Mouse (Mus musculus) midbrain, embryonic 16.5 days (tissue): Measurements from ENCODE around the gene Unc45b. TPM values are rescaled to one million over a fixed set of nuclear protein-coding genes. Genes with fewer than 3 reads are reported as not detected.

Experiments
- ATAC-seq: fragments of 200-750 bp; cut with Nextera tagmentation; 2 replicates; pipeline ENCODE4 v1.8.0; 2017; ENCODE audit warnings: moderate TSS enrichment
- H3K27ac ChIP-seq: fragments of 300-500 bp; sonication (generic); 2 replicates; pipeline ENCODE4 v1.5.1; 2014; ENCODE audit warnings: mild to moderate bottlenecking, low read length, mixed read lengths
- H3K27me3 ChIP-seq: fragments of 300-500 bp; sonication (generic); 2 replicates; pipeline ENCODE4 v1.6.1; 2014; ENCODE audit warnings: low read depth, low read length, mixed read lengths; ENCODE audit not compliant: control insufficient read depth, insufficient read depth
- H3K36me3 ChIP-seq: fragments of 300-500 bp; sonication (generic); 2 replicates; pipeline ENCODE4 v1.6.1; 2014; ENCODE audit warnings: mild to moderate bottlenecking, low read length, moderate library complexity, mixed read lengths; ENCODE audit not compliant: control insufficient read depth, insufficient read depth
- H3K4me1 ChIP-seq: fragments of 300-500 bp; sonication (generic); 2 replicates; pipeline ENCODE4 v1.6.1; 2014; ENCODE audit warnings: mild to moderate bottlenecking, low read length, mixed read lengths; ENCODE audit not compliant: control insufficient read depth, insufficient read depth
- H3K4me2 ChIP-seq: fragments of 300-500 bp; sonication (generic); 2 replicates; pipeline ENCODE4 v1.6.1; 2014; ENCODE audit warnings: mild to moderate bottlenecking, low read length, mixed read lengths
- H3K4me3 ChIP-seq: fragments of 300-500 bp; sonication (generic); 2 replicates; pipeline ENCODE4 v1.5.1; 2014; ENCODE audit warnings: low read depth, mild to moderate bottlenecking, low read length, moderate library complexity, mixed read lengths
- H3K9ac ChIP-seq: fragments of 300-500 bp; sonication (generic); 2 replicates; pipeline ENCODE4 v1.6.1; 2014; ENCODE audit warnings: low read depth, low read length, mixed read lengths
- H3K9me3 ChIP-seq: fragments of 300-500 bp; sonication (generic); replicated peaks from 2 replicates; pipeline ENCODE4 v1.6.1; 2014; ENCODE audit warnings: mild to moderate bottlenecking, low read length, mixed read lengths; ENCODE audit not compliant: control insufficient read depth, poor library complexity, severe bottlenecking
- WGBS: fragments of 180-500 bp; shearing (Covaris S2); extraction: QIAGEN DNeasy Blood & Tissue Kit; methylation state at CpG from one replicate; pipeline ENCODE4 v1.1.7; 2014; 5-methylcytosine and 5-hydroxymethylcytosine counted together
- polyA plus RNA-seq: library from polyadenylated mRNA; unstranded; fragments of >200 nt; fragmentation: Nextera tagmentation; extraction: Ambion mirVana; gene quantifications from 2 replicates; pipeline ENCODE4 v1.2.1, GENCODE M21; 2015

Gene Unc45b
- polyA plus RNA-seq, 1 experiment from 2014 or later = 1.5 TPM

- peak overlapping the region; percentile 94; the same call in 1 of the 2 replicates for H3K4me2 ChIP-seq
- no peaks in the 10 kb centered on the region for H3K9me3 ChIP-seq
- H3K36me3 ChIP-seq = no peaks in the 10 kb centered on the region
- H3K9ac ChIP-seq = peak overlapping the region; percentile 33; the same call in 1 of the 2 replicates
- no peak overlapping the region for H3K27ac ChIP-seq
- ATAC-seq = no peak
- H3K27me3 ChIP-seq = peaks cover 8% of the 10 kb centered on the region; the same call in 1 of the 2 replicates
- peaks cover 16% of the 10 kb centered on the region for H3K4me1 ChIP-seq
- WGBS = 64% methylated on average over 10 of the region's 10 CpGs
- no peak overlapping the region for H3K4me3 ChIP-seq
Measured at GRCm38 (mm10) chr11:82888491-82888946, 21.8 kb upstream of the Unc45b start.

- Histone ChIP-seq H3K27me3 (peaks cover 8% of the 10 kb centered on the region; the same call in 1 of the 2 replicates), H3K4me3 (peak overlapping the region; percentile 57), H3K4me1 (peaks cover 14% of the 10 kb centered on the region), H3K4me2 (peak overlapping the region; percentile 94), H3K27ac (peak overlapping the region; percentile 60), H3K9me3 (no peaks in the 10 kb centered on the region), H3K36me3 (no peaks in the 10 kb centered on the region), H3K9ac (peak overlapping the region; percentile 76)
- WGBS = 3% methylated on average over 31 of the region's 31 CpGs
- peak; percentile 61 for ATAC-seq
Measured at GRCm38 (mm10) chr11:82889524-82890341, 20.6 kb upstream of the Unc45b start.

- Histone ChIP-seq H3K27me3 (peaks cover 8% of the 10 kb centered on the region; the same call in 1 of the 2 replicates), H3K36me3 (no peaks in the 10 kb centered on the region), H3K27ac (peak within 1 kb of the TSS; percentile 60), H3K4me3 (peak within 1 kb of the TSS; percentile 57), H3K9me3 (no peaks in the 10 kb centered on the region), H3K9ac (peak within 1 kb of the TSS; percentile 76), H3K4me2 (peak within 1 kb of the TSS; percentile 94), H3K4me1 (peaks cover 14% of the 10 kb centered on the region)
- WGBS = 0% methylated on average over 24 of the region's 26 CpGs
- peak; percentile 92 for ATAC-seq
Measured at GRCm38 (mm10) chr11:82890342-82890762, 20.0 kb upstream of the Unc45b start, which contains the start of gene Rad51d. Rad51d (minus strand) TSS chr11:82890614.

GRCm38 (mm10) chr11:82891936-82892335 lies 18.4 kb upstream of the Unc45b start, which contains the start of gene Fndc8:
Fndc8 (plus strand) TSS chr11:82892124.
- WGBS = 62% methylated on average over 7 of the region's 7 CpGs
- H3K4me3 ChIP-seq = no peak within 1 kb of the TSS
- peaks cover 14% of the 10 kb centered on the region for H3K4me1 ChIP-seq
- H3K27me3 ChIP-seq = peaks cover 8% of the 10 kb centered on the region; the same call in 1 of the 2 replicates
- no peaks in the 10 kb centered on the region for H3K36me3 ChIP-seq
- no peak within 1 kb of the TSS for H3K4me2 ChIP-seq
- H3K9me3 ChIP-seq = no peaks in the 10 kb centered on the region
- no peak within 1 kb of the TSS for H3K9ac ChIP-seq
- ATAC-seq = no peak
- H3K27ac ChIP-seq = no peak within 1 kb of the TSS

- Histone ChIP-seq H3K27ac (no peak overlapping the region), H3K27me3 (no peaks in the 10 kb centered on the region), H3K4me1 (no peaks in the 10 kb centered on the region), H3K9me3 (no peaks in the 10 kb centered on the region), H3K36me3 (peaks cover 17% of the 10 kb centered on the region), H3K4me3 (no peak overlapping the region), H3K9ac (no peak overlapping the region), H3K4me2 (no peak overlapping the region)
- no peak for ATAC-seq
- WGBS = 85% methylated on average over 10 of the region's 10 CpGs
Measured at GRCm38 (mm10) chr11:82897478-82897877, 12.9 kb upstream of the Unc45b start.

GRCm38 (mm10) chr11:82899720-82900119 lies 10.6 kb upstream of the Unc45b start:
- H3K36me3 ChIP-seq = peaks cover 33% of the 10 kb centered on the region
- WGBS = 89% methylated on average over 5 of the region's 5 CpGs

GRCm38 (mm10) chr11:82901606-82902310 lies 8.6 kb upstream of the Unc45b start:
- no peaks in the 10 kb centered on the region for H3K4me1 ChIP-seq
- ATAC-seq = no peak
- WGBS = 95% methylated on average over 20 of the region's 20 CpGs
- no peak overlapping the region for H3K4me2 ChIP-seq
- H3K27me3 ChIP-seq = no peaks in the 10 kb centered on the region
- peaks cover 38% of the 10 kb centered on the region for H3K36me3 ChIP-seq
- no peak overlapping the region for H3K27ac ChIP-seq
- no peak overlapping the region for H3K9ac ChIP-seq
- H3K9me3 ChIP-seq = no peaks in the 10 kb centered on the region
- no peak overlapping the region for H3K4me3 ChIP-seq

More at GRCm38 (mm10) chr11:82899720-82900119, 10.6 kb upstream of the Unc45b start:
- H3K27ac ChIP-seq = no peak overlapping the region
- no peak overlapping the region for H3K4me3 ChIP-seq
- H3K9me3 ChIP-seq = no peaks in the 10 kb centered on the region
- no peaks in the 10 kb centered on the region for H3K27me3 ChIP-seq
- no peak for ATAC-seq
- H3K4me1 ChIP-seq = no peaks in the 10 kb centered on the region
- H3K9ac ChIP-seq = no peak overlapping the region
- H3K4me2 ChIP-seq = no peak overlapping the region

- H3K4me2 ChIP-seq = no peak overlapping the region
- ATAC-seq = no peak
- peaks cover 11% of the 10 kb centered on the region for H3K4me1 ChIP-seq
- H3K27me3 ChIP-seq = no peaks in the 10 kb centered on the region
- no peak overlapping the region for H3K27ac ChIP-seq
- H3K36me3 ChIP-seq = peaks cover 34% of the 10 kb centered on the region
- no peak overlapping the region for H3K4me3 ChIP-seq
- no peak overlapping the region for H3K9ac ChIP-seq
- no peaks in the 10 kb centered on the region for H3K9me3 ChIP-seq
- 64% methylated on average over 8 of the region's 8 CpGs for WGBS
Measured at GRCm38 (mm10) chr11:82904952-82905351, 5.4 kb upstream of the Unc45b start.
